In the genomic region with DNA sequence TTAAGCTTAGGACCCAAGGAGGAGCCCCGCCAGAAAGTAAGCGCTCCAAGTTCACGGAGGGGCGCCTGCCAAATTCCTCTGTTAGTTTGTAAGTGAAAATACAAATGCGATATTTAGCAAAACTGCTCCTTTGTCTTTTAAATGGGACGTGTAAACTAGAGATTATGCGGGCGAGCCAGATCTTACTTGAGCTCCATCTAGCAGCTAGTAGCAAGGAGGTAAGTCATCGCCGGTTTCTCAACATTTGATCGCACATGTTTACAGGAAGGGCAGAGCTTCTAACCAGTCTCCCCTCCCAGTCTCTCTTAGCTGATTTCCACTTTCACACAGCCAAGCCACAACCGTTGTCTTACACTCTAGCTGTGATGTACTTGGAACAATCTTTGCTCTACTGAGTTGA, we compare ENCODE assay signal across 10 mouse cellular contexts. TPM values are rescaled to one million over a fixed set of nuclear protein-coding genes. Genes with fewer than 3 reads are reported as not detected.
DNase-seq lines count a peak whose midpoint lies in the region; ATAC-seq and TF ChIP-seq lines count a peak whose summit lies in the region.
"Had no signal": no experiment of that assay in that cellular context is flagged by ENCODE, and none has a peak within 500 bp of the region (broad histone marks: within the 10 kb centered on the region; RNA-seq: fewer than 3 reads in every experiment).

No protein-coding gene starts in this region.

- DNase-seq in embryo, embryonic 10 days (ENCODE audit: low spot score), result peak; percentile 21
- DNase-seq in embryo, embryonic 9.5 days (ENCODE audit: extremely low spot score), result no peak
- peak; percentile 12 for DNase-seq in ZHBTc4 (ENCODE audit: low read depth, low spot score)
- peak; percentile 6 for DNase-seq in lung, postnatal 14 days
- no peak for DNase-seq in spleen, postnatal 36 days (ENCODE audit: low spot score in 2 of 2)
- no peak for DNase-seq in kidney, adult 2 months
- DNase-seq: B cell, adult 2 months; cerebellum, adult 9-11 months had no signal

- peak overlapping the region; percentile 46 for H3K4me3 ChIP-seq in heart, embryonic 13.5 days
- no peak overlapping the region for H3K4me3 ChIP-seq in kidney, adult 2 months (ENCODE audit: insufficient read depth, low read depth, low read length)

- no peak overlapping the region for H3K27ac ChIP-seq in heart, embryonic 13.5 days (replicated peaks)
- H3K27ac ChIP-seq in kidney, adult 2 months (ENCODE audit: insufficient read depth, low read depth, low read length), result no peak overlapping the region

- H3K4me2 ChIP-seq in heart, embryonic 13.5 days, result peak overlapping the region; percentile 72

- WGBS in heart, embryonic 13.5 days, result 5% methylated on average over 12 of the region's 12 CpGs
- 11% methylated on average over 12 of the region's 12 CpGs for WGBS in kidney, adult 2 months

- ATAC-seq in heart, embryonic 13.5 days (ENCODE audit: extremely low read depth, insufficient number of reproducible peaks, low FRiP score, low TSS enrichment), result no peak
- ATAC-seq in erythroid progenitor cell, adult 5-6 weeks (replicated peaks; ENCODE audit: low FRiP score, poor library complexity, severe bottlenecking), result no peak

- peaks cover 47% of the 10 kb centered on the region for H3K27me3 ChIP-seq in heart, embryonic 13.5 days (replicated peaks)
- peaks cover 2% of the 10 kb centered on the region; the same call in 1 of the 2 replicates for H3K27me3 ChIP-seq in kidney, adult 2 months (replicated peaks; ENCODE audit: control insufficient read depth, insufficient read depth, low read length)

- TF ChIP-seq POLR2A in kidney, adult 2 months (IDR thresholded peaks at IDR 0.05; ENCODE audit: low read depth, low read length), result no peak

- TF ChIP-seq CTCF in kidney, adult 2 months (conservative IDR thresholded peaks at IDR 0.05; ENCODE audit: insufficient read depth, insufficient read length, low read depth, low read length), result no peak

- peaks cover 13% of the 10 kb centered on the region for H3K4me1 ChIP-seq in heart, embryonic 13.5 days
- no peaks in the 10 kb centered on the region for H3K4me1 ChIP-seq in kidney, adult 2 months (ENCODE audit: control insufficient read depth, insufficient read depth, low read length)

- H3K9ac ChIP-seq in heart, embryonic 13.5 days, result peak overlapping the region; percentile 63

- no peaks in the 10 kb centered on the region for H3K36me3 ChIP-seq in heart, embryonic 13.5 days
- H3K36me3 ChIP-seq in kidney, adult 2 months (ENCODE audit: control insufficient read depth, insufficient read depth, low read length), result no peaks in the 10 kb centered on the region

- H3K9me3 ChIP-seq in heart, embryonic 13.5 days, result no peaks in the 10 kb centered on the region

RNA-seq across cellular contexts. Expression of gene Cryz, which starts 25.7 kb away (rescaled TPM):
- polyA plus RNA-seq in heart, embryonic 13.5 days (2015; fragmentation: Nextera tagmentation; extraction: Ambion mirVana), result 9.6 and 10.5 TPM in 2 replicates
- total RNA-seq in erythroid progenitor cell, adult 5-6 weeks (2015; ENCODE audit: low replicate concordance), result not detected in 2 replicates
- 0.13 TPM in 1 of 2 replicates, not detected in the other for total RNA-seq in erythroid progenitor cell, adult 5-6 weeks (2017; ENCODE audit: low replicate concordance)
- 218 and 240 TPM in 2 replicates for polyA plus RNA-seq in kidney, adult 2 months (2012; rRNA removed)

RNA-seq across cellular contexts. Expression of gene Tyw3, which starts 26.1 kb away (rescaled TPM):
- polyA plus RNA-seq in heart, embryonic 13.5 days (2015; fragmentation: Nextera tagmentation; extraction: Ambion mirVana), result 6.7 and 9.8 TPM in 2 replicates
- 1.4 and 2.5 TPM in 2 replicates for total RNA-seq in erythroid progenitor cell, adult 5-6 weeks (2015; ENCODE audit: low replicate concordance)
- total RNA-seq in erythroid progenitor cell, adult 5-6 weeks (2017; ENCODE audit: low replicate concordance), result 0.51 TPM in 1 of 2 replicates, not detected in the other
- polyA plus RNA-seq in kidney, adult 2 months (2012; rRNA removed), result 12.0 and 12.5 TPM in 2 replicates

Comparison
In these comparisons a context has a peak if more than half of its experiments do, and no peak if none do; other contexts are left out.
1. DNase-seq: peak in embryo, embryonic 10 days (single experiment), ZHBTc4 (single experiment) and lung, postnatal 14 days (single experiment); none in embryo, embryonic 9.5 days (single experiment), spleen, postnatal 36 days (0 of 2) and kidney, adult 2 months (single experiment).
2. RNA of gene Cryz, which starts 25.7 kb away (polyA plus RNA-seq): 218 to 240 TPM in kidney, adult 2 months; 9.6 to 10.5 TPM in heart, embryonic 13.5 days; every median in the first group is over 10 times any median in the second.